Mouse (Mus musculus): ENCODE measurements around the gene Cdk17. TPM values are rescaled to one million over a fixed set of nuclear protein-coding genes. Genes with fewer than 3 reads are reported as not detected.

Gene Cdk17
- polyA plus RNA-seq, 1 experiment: 4.3 TPM

- Histone ChIP-seq H3K27me3 (ENCODE audit: control insufficient read depth, insufficient read depth, low read length) (no peaks in the 10 kb centered on the region), H3K4me1 (ENCODE audit: control insufficient read depth, insufficient read depth, insufficient read length, low read length) (peaks cover 16% of the 10 kb centered on the region), H3K36me3 (ENCODE audit: control insufficient read depth, insufficient read depth, low read length) (no peaks in the 10 kb centered on the region), H3K27ac (ENCODE audit: insufficient read depth, low read depth, low read length) (no peak overlapping the region), H3K4me3 (ENCODE audit: low read depth, low read length) (peak overlapping the region; percentile 12; the same call in 1 of the 2 replicates)
- WGBS: 20% methylated on average over 16 of the region's 16 CpGs
- TF ChIP-seq POLR2A (IDR thresholded peaks at IDR 0.05; ENCODE audit: low read depth, low read length): no peak
- no peak for TF ChIP-seq CTCF (IDR thresholded peaks at IDR 0.05; ENCODE audit: extremely low read depth, insufficient read length, insufficient replicate concordance, low read depth, low read length)
These were observed 100.7 kb downstream of the Cdk17 start for GRCm38 (mm10) chr10:93261132-93261980.

- no peak overlapping the region for H3K27ac ChIP-seq (ENCODE audit: insufficient read depth, low read depth, low read length)
These were observed 101.4 kb downstream of the Cdk17 start for GRCm38 (mm10) chr10:93261981-93262499.

GRCm38 (mm10) chr10:93263431-93263830 lies 102.8 kb downstream of the Cdk17 start:
- TF ChIP-seq CTCF (IDR thresholded peaks at IDR 0.05; ENCODE audit: extremely low read depth, insufficient read length, insufficient replicate concordance, low read depth, low read length) (no peak), POLR2A (IDR thresholded peaks at IDR 0.05; ENCODE audit: low read depth, low read length) (no peak)
- no peaks in the 10 kb centered on the region for H3K27me3 ChIP-seq (ENCODE audit: control insufficient read depth, insufficient read depth, low read length)
- no peak overlapping the region for H3K27ac ChIP-seq (ENCODE audit: insufficient read depth, low read depth, low read length)
- H3K36me3 ChIP-seq (ENCODE audit: control insufficient read depth, insufficient read depth, low read length): no peaks in the 10 kb centered on the region
- peaks cover 16% of the 10 kb centered on the region for H3K4me1 ChIP-seq (ENCODE audit: control insufficient read depth, insufficient read depth, insufficient read length, low read length)
- H3K4me3 ChIP-seq (ENCODE audit: low read depth, low read length): no peak overlapping the region
- WGBS: 85% methylated on average over 8 of the region's 8 CpGs

More at GRCm38 (mm10) chr10:93261981-93262499, 101.4 kb downstream of the Cdk17 start:
- Histone ChIP-seq H3K4me3 (ENCODE audit: low read depth, low read length) (peak overlapping the region; percentile 12; the same call in 1 of the 2 replicates), H3K36me3 (ENCODE audit: control insufficient read depth, insufficient read depth, low read length) (no peaks in the 10 kb centered on the region), H3K27me3 (ENCODE audit: control insufficient read depth, insufficient read depth, low read length) (no peaks in the 10 kb centered on the region), H3K4me1 (ENCODE audit: control insufficient read depth, insufficient read depth, insufficient read length, low read length) (peaks cover 16% of the 10 kb centered on the region)
- whole genome bisulfite sequencing: 15% methylated on average over 15 of the region's 15 CpGs
- no peak for TF ChIP-seq POLR2A (IDR thresholded peaks at IDR 0.05; ENCODE audit: low read depth, low read length)
- TF ChIP-seq CTCF (IDR thresholded peaks at IDR 0.05; ENCODE audit: extremely low read depth, insufficient read length, insufficient replicate concordance, low read depth, low read length): no peak

GRCm38 (mm10) chr10:93264001-93264400 lies 103.3 kb downstream of the Cdk17 start:
- Histone ChIP-seq H3K27me3 (ENCODE audit: control insufficient read depth, insufficient read depth, low read length) (no peaks in the 10 kb centered on the region), H3K4me3 (ENCODE audit: low read depth, low read length) (no peak overlapping the region), H3K36me3 (ENCODE audit: control insufficient read depth, insufficient read depth, low read length) (no peaks in the 10 kb centered on the region), H3K27ac (ENCODE audit: insufficient read depth, low read depth, low read length) (no peak overlapping the region), H3K4me1 (ENCODE audit: control insufficient read depth, insufficient read depth, insufficient read length, low read length) (peaks cover 16% of the 10 kb centered on the region)
- WGBS: 75% methylated on average over 5 of the region's 5 CpGs
- TF ChIP-seq CTCF (IDR thresholded peaks at IDR 0.05; ENCODE audit: extremely low read depth, insufficient read length, insufficient replicate concordance, low read depth, low read length) (no peak), POLR2A (IDR thresholded peaks at IDR 0.05; ENCODE audit: low read depth, low read length) (no peak)

- 81% methylated on average over 9 of the region's 9 CpGs for WGBS
- Histone ChIP-seq H3K36me3 (ENCODE audit: control insufficient read depth, insufficient read depth, low read length) (no peaks in the 10 kb centered on the region), H3K4me3 (ENCODE audit: low read depth, low read length) (no peak overlapping the region), H3K4me1 (ENCODE audit: control insufficient read depth, insufficient read depth, insufficient read length, low read length) (peaks cover 16% of the 10 kb centered on the region), H3K27me3 (ENCODE audit: control insufficient read depth, insufficient read depth, low read length) (no peaks in the 10 kb centered on the region), H3K27ac (ENCODE audit: insufficient read depth, low read depth, low read length) (no peak overlapping the region)
- TF ChIP-seq CTCF (IDR thresholded peaks at IDR 0.05; ENCODE audit: extremely low read depth, insufficient read length, insufficient replicate concordance, low read depth, low read length): no peak
- TF ChIP-seq POLR2A (IDR thresholded peaks at IDR 0.05; ENCODE audit: low read depth, low read length): no peak
These were observed 105.2 kb downstream of the Cdk17 start for GRCm38 (mm10) chr10:93265833-93266232.

GRCm38 (mm10) chr10:93266521-93266920 lies 105.8 kb downstream of the Cdk17 start:
- Histone ChIP-seq H3K27me3 (ENCODE audit: control insufficient read depth, insufficient read depth, low read length) (no peaks in the 10 kb centered on the region), H3K36me3 (ENCODE audit: control insufficient read depth, insufficient read depth, low read length) (no peaks in the 10 kb centered on the region), H3K27ac (ENCODE audit: insufficient read depth, low read depth, low read length) (no peak overlapping the region), H3K4me3 (ENCODE audit: low read depth, low read length) (no peak overlapping the region), H3K4me1 (ENCODE audit: control insufficient read depth, insufficient read depth, insufficient read length, low read length) (peaks cover 9% of the 10 kb centered on the region)
- TF ChIP-seq CTCF (IDR thresholded peaks at IDR 0.05; ENCODE audit: extremely low read depth, insufficient read length, insufficient replicate concordance, low read depth, low read length): no peak
- TF ChIP-seq POLR2A (IDR thresholded peaks at IDR 0.05; ENCODE audit: low read depth, low read length): no peak
- WGBS: 90% methylated on average over 7 of the region's 7 CpGs

- WGBS: 80% methylated on average over 5 of the region's 5 CpGs
- no peak overlapping the region for H3K4me3 ChIP-seq (ENCODE audit: low read depth, low read length)
- peaks cover under 1% of the 10 kb centered on the region; the same call in 1 of the 2 replicates for H3K4me1 ChIP-seq (ENCODE audit: control insufficient read depth, insufficient read depth, insufficient read length, low read length)
- no peak overlapping the region for H3K27ac ChIP-seq (ENCODE audit: insufficient read depth, low read depth, low read length)
- H3K36me3 ChIP-seq (ENCODE audit: control insufficient read depth, insufficient read depth, low read length): no peaks in the 10 kb centered on the region
- no peaks in the 10 kb centered on the region for H3K27me3 ChIP-seq (ENCODE audit: control insufficient read depth, insufficient read depth, low read length)
- TF ChIP-seq POLR2A (IDR thresholded peaks at IDR 0.05; ENCODE audit: low read depth, low read length) (no peak), CTCF (IDR thresholded peaks at IDR 0.05; ENCODE audit: extremely low read depth, insufficient read length, insufficient replicate concordance, low read depth, low read length) (no peak)
These were observed 106.8 kb downstream of the Cdk17 start for GRCm38 (mm10) chr10:93267509-93267908.

All from small intestine, adult 2 months (tissue).